Comparison of ENCODE assay signal across 8 mouse cellular contexts in genomic region chr9:107399491-107399971, GRCm38 (mm10). TPM values are rescaled to one million over a fixed set of nuclear protein-coding genes. Genes with fewer than 3 reads are reported as not detected.
DNase-seq lines count a peak whose midpoint lies in the region; ATAC-seq and TF ChIP-seq lines count a peak whose summit lies in the region.

Gene Cacna2d2 (plus strand): TSS chr9:107399612.

- no peaks in the 10 kb centered on the region for H3K36me3 ChIP-seq in hindbrain, embryonic 13.5 days

- H3K9ac ChIP-seq in hindbrain, embryonic 13.5 days, result peak within 1 kb of the TSS; percentile 95

- peak; percentile 46 for ATAC-seq in hindbrain, embryonic 13.5 days (ENCODE audit: low FRiP score)

- H3K27me3 ChIP-seq in hindbrain, embryonic 13.5 days, result peaks cover 43% of the 10 kb centered on the region

- under 1% methylated on average over 30 of the region's 54 CpGs for WGBS in hindbrain, embryonic 13.5 days

- peaks cover 46% of the 10 kb centered on the region for H3K4me1 ChIP-seq in hindbrain, embryonic 13.5 days (replicated peaks)

- peak; percentile 86 for DNase-seq in adrenal gland, adult 2 months
- DNase-seq in cerebellum, postnatal 10 days, result peak; percentile 87 to 90
- peak; percentile 75 for DNase-seq in gastrocnemius, adult 2 months
- DNase-seq in left cerebral cortex, adult 11 months (ENCODE audit: low spot score), result peak; percentile 22
- DNase-seq in lung, postnatal 10 days, result peak; percentile 26
- DNase-seq in retina, postnatal 7 days (ENCODE audit: low read depth, low spot score), result peak; percentile 53
- no peak for DNase-seq in adipocyte (ENCODE audit: low spot score)

- TF ChIP-seq CTCF in gastrocnemius, adult 2 months (IDR thresholded peaks at IDR 0.05), result no peak

- H3K9me3 ChIP-seq in hindbrain, embryonic 13.5 days, result no peaks in the 10 kb centered on the region

- peak within 1 kb of the TSS; percentile 90 for H3K4me2 ChIP-seq in hindbrain, embryonic 13.5 days

- H3K4me3 ChIP-seq in gastrocnemius, adult 2 months, result peak within 1 kb of the TSS; percentile 81
- peak within 1 kb of the TSS; percentile 83 for H3K4me3 ChIP-seq in hindbrain, embryonic 13.5 days

- intact Hi-C loops in gastrocnemius, adult 2 months (cut with DNase I), result no loop called here

- H3K27ac ChIP-seq in gastrocnemius, adult 2 months, result peak within 1 kb of the TSS; percentile 57
- H3K27ac ChIP-seq in hindbrain, embryonic 13.5 days, result peak within 1 kb of the TSS; percentile 87

RNA-seq across cellular contexts. Expression of gene Cacna2d2, which starts in this region (rescaled TPM):
- 1 to 10 TPM; 6.9 to 7.1 TPM for total RNA-seq in adrenal gland, adult 2 months (2021)
- 12.1 and 14.7 TPM in 2 replicates for polyA plus RNA-seq in adrenal gland, adult 2 months (2012; rRNA removed)
- total RNA-seq in gastrocnemius, adult 2 months (2021), result under 1 TPM; 0.28 to 0.73 TPM
- polyA plus RNA-seq in hindbrain, embryonic 13.5 days (2015; fragmentation: Nextera tagmentation; extraction: Ambion mirVana), result 7.6 and 8.3 TPM in 2 replicates

Comparison
In these comparisons a context has a peak if more than half of its experiments do, and no peak if none do; other contexts are left out.
1. RNA of gene Cacna2d2 (total RNA-seq): 6.9 to 7.1 TPM in adrenal gland, adult 2 months; 0.28 to 0.73 TPM in gastrocnemius, adult 2 months; every median in the first group is over 4 times any median in the second.
2. Peak in DNase-seq, H3K4me3 ChIP-seq and H3K27ac ChIP-seq in gastrocnemius, adult 2 months; RNA of the gene not detected or under 1 TPM.